ENCODE assay signal across 15 mouse cellular contexts in the genomic region with DNA sequence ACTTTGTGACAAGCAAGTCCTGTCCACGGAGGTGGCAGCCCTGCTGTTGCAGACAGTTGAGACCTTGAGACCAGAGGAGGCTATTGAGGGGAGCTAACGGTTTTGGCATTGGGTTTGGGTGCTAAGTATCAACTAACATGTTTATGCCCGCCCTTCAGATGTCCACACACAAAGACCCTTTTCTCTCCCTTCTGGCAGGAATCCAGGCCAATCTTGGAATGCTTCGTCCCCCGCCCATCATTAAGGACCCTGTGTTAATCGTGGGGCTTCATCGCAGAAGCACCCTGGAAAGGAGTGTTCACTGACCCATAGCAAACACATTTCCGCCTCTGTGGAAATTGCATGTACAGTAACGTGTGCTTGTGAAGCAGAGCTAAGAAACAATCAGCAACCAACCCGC.
DNase-seq lines count a peak whose midpoint lies in the region; ATAC-seq lines count a peak whose summit lies in the region.
"Had no signal": no experiment of that assay in that cellular context is flagged by ENCODE, and none has a peak within 500 bp of the region (broad histone marks: within the 10 kb centered on the region; RNA-seq: fewer than 3 reads in every experiment).

No protein-coding gene starts in this region.

- no peak overlapping the region for H3K27ac ChIP-seq in embryonic facial prominence, embryonic 11.5 days (replicated peaks; ENCODE audit: low read depth, low read length)
- H3K27ac ChIP-seq in embryonic facial prominence, embryonic 10.5 days (replicated peaks): no peak overlapping the region
- H3K27ac ChIP-seq in forebrain, embryonic 14.5 days (ENCODE audit: low read depth, low read length): no peak overlapping the region
- no peak overlapping the region for H3K27ac ChIP-seq in intestine, embryonic 15.5 days
- no peak overlapping the region for H3K27ac ChIP-seq in heart, embryonic 11.5 days (ENCODE audit: low read depth, low read length)
- H3K27ac ChIP-seq: embryonic facial prominence, embryonic 15.5 days; gastrocnemius, adult 2 months; liver, embryonic 12.5 days had no signal

- no peaks in the 10 kb centered on the region for H3K27me3 ChIP-seq in embryonic facial prominence, embryonic 11.5 days (ENCODE audit: control insufficient read depth, insufficient read depth, low read length)
- H3K27me3 ChIP-seq in embryonic facial prominence, embryonic 10.5 days (replicated peaks; ENCODE audit: low read depth, poor library complexity, severe bottlenecking): no peaks in the 10 kb centered on the region
- H3K27me3 ChIP-seq in forebrain, embryonic 14.5 days (replicated peaks; ENCODE audit: control insufficient read depth, insufficient read depth, low read length): no peaks in the 10 kb centered on the region
- no peaks in the 10 kb centered on the region for H3K27me3 ChIP-seq in intestine, embryonic 15.5 days (replicated peaks)
- H3K27me3 ChIP-seq in heart, embryonic 11.5 days (ENCODE audit: control insufficient read depth, insufficient read depth, low read length): no peaks in the 10 kb centered on the region
- H3K27me3 ChIP-seq: embryonic facial prominence, embryonic 15.5 days; heart, embryonic 12.5 days; liver, embryonic 12.5 days had no signal

- 45% methylated on average over 10 of the region's 10 CpGs for WGBS in embryonic facial prominence, embryonic 11.5 days
- WGBS in embryonic facial prominence, embryonic 10.5 days: 45% methylated on average over 10 of the region's 10 CpGs
- 8% methylated on average over 10 of the region's 10 CpGs for WGBS in forebrain, embryonic 14.5 days
- 65% methylated on average over 10 of the region's 10 CpGs for WGBS in intestine, embryonic 15.5 days
- WGBS in heart, embryonic 11.5 days (ENCODE audit: insufficient replicate concordance): 69% methylated on average over 10 of the region's 10 CpGs

- no peaks in the 10 kb centered on the region for H3K9me3 ChIP-seq in embryonic facial prominence, embryonic 11.5 days (replicated peaks; ENCODE audit: control insufficient read depth, low read length)
- no peaks in the 10 kb centered on the region for H3K9me3 ChIP-seq in embryonic facial prominence, embryonic 10.5 days
- H3K9me3 ChIP-seq in forebrain, embryonic 14.5 days (replicated peaks; ENCODE audit: control insufficient read depth, low read length): no peaks in the 10 kb centered on the region
- H3K9me3 ChIP-seq in intestine, embryonic 15.5 days: no peaks in the 10 kb centered on the region
- no peaks in the 10 kb centered on the region for H3K9me3 ChIP-seq in heart, embryonic 11.5 days (replicated peaks; ENCODE audit: control insufficient read depth, low read length)
- H3K9me3 ChIP-seq: embryonic facial prominence, embryonic 15.5 days; heart, embryonic 12.5 days; liver, embryonic 12.5 days had no signal

- no peaks in the 10 kb centered on the region for H3K36me3 ChIP-seq in embryonic facial prominence, embryonic 11.5 days (replicated peaks; ENCODE audit: control insufficient read depth, insufficient read depth, low read depth, low read length)
- H3K36me3 ChIP-seq in embryonic facial prominence, embryonic 10.5 days (replicated peaks): no peaks in the 10 kb centered on the region
- H3K36me3 ChIP-seq in forebrain, embryonic 14.5 days (ENCODE audit: control insufficient read depth, insufficient read depth, low read length): no peaks in the 10 kb centered on the region
- no peaks in the 10 kb centered on the region for H3K36me3 ChIP-seq in intestine, embryonic 15.5 days
- no peaks in the 10 kb centered on the region for H3K36me3 ChIP-seq in heart, embryonic 11.5 days (ENCODE audit: control insufficient read depth, insufficient read depth, low read length)
- H3K36me3 ChIP-seq: embryonic facial prominence, embryonic 15.5 days; heart, embryonic 12.5 days; liver, embryonic 12.5 days had no signal

- no peak overlapping the region for H3K4me3 ChIP-seq in embryonic facial prominence, embryonic 11.5 days (ENCODE audit: low read depth, low read length)
- H3K4me3 ChIP-seq in embryonic facial prominence, embryonic 10.5 days: no peak overlapping the region
- no peak overlapping the region for H3K4me3 ChIP-seq in forebrain, embryonic 14.5 days (ENCODE audit: low read depth, low read length)
- no peak overlapping the region for H3K4me3 ChIP-seq in intestine, embryonic 15.5 days (replicated peaks)
- no peak overlapping the region for H3K4me3 ChIP-seq in heart, embryonic 11.5 days (ENCODE audit: low read depth, low read length)
- H3K4me3 ChIP-seq: embryonic facial prominence, embryonic 15.5 days; gastrocnemius, adult 2 months; heart, embryonic 12.5 days; liver, embryonic 12.5 days had no signal

- DNase-seq in embryonic facial prominence, embryonic 11.5 days (ENCODE audit: low spot score): peak; percentile 1
- no peak for DNase-seq in embryonic facial prominence, embryonic 10.5 days (ENCODE audit: low spot score)
- peak; percentile 14 for DNase-seq in ZHBTc4 (ENCODE audit: low read depth, low spot score)
- peak; percentile 93 for DNase-seq in forebrain, embryonic 14.5 days (ENCODE audit: low spot score)
- DNase-seq in mesoderm, embryonic 11.5 days (ENCODE audit: low read depth, low spot score): peak; percentile 47
- DNase-seq in urinary bladder, postnatal 25 days (ENCODE audit: low spot score): no peak
- DNase-seq: B cell, adult 2 months; gastrocnemius, adult 2 months; thymus, postnatal 25 days had no signal

- no peak overlapping the region for H3K4me2 ChIP-seq in embryonic facial prominence, embryonic 11.5 days (ENCODE audit: low read depth, low read length)
- H3K4me2 ChIP-seq in forebrain, embryonic 14.5 days (ENCODE audit: low read length): peak overlapping the region; percentile 22; the same call in 1 of the 2 replicates
- H3K4me2 ChIP-seq in intestine, embryonic 15.5 days (replicated peaks): no peak overlapping the region
- no peak overlapping the region for H3K4me2 ChIP-seq in heart, embryonic 11.5 days
- H3K4me2 ChIP-seq: embryonic facial prominence, embryonic 15.5 days; heart, embryonic 12.5 days; liver, embryonic 12.5 days had no signal

- no peak for ATAC-seq in embryonic facial prominence, embryonic 11.5 days (replicated peaks; ENCODE audit: insufficient number of reproducible peaks, low FRiP score, low TSS enrichment, low read depth)
- ATAC-seq in forebrain, embryonic 14.5 days: peak; percentile 93
- no peak for ATAC-seq in intestine, embryonic 15.5 days
- no peak for ATAC-seq in heart, embryonic 11.5 days (replicated peaks; ENCODE audit: insufficient number of reproducible peaks, low FRiP score, low TSS enrichment)
- ATAC-seq: intestine, postnatal 0 days; liver, embryonic 12.5 days had no signal

- no peak overlapping the region for H3K9ac ChIP-seq in embryonic facial prominence, embryonic 11.5 days (replicated peaks; ENCODE audit: low read length)
- H3K9ac ChIP-seq in forebrain, embryonic 14.5 days (ENCODE audit: low read length): no peak overlapping the region
- no peak overlapping the region for H3K9ac ChIP-seq in intestine, embryonic 15.5 days
- no peak overlapping the region for H3K9ac ChIP-seq in heart, embryonic 11.5 days (ENCODE audit: low read depth, low read length)
- H3K9ac ChIP-seq: embryonic facial prominence, embryonic 15.5 days; heart, embryonic 12.5 days; liver, embryonic 12.5 days had no signal

- no peaks in the 10 kb centered on the region for H3K4me1 ChIP-seq in embryonic facial prominence, embryonic 11.5 days (ENCODE audit: control insufficient read depth, insufficient read depth, low read length)
- 0 out of 2 replicates have a peak, but pooled peaks cover 2% of the 10 kb centered on the region for H3K4me1 ChIP-seq in embryonic facial prominence, embryonic 10.5 days
- peaks cover 17% of the 10 kb centered on the region for H3K4me1 ChIP-seq in forebrain, embryonic 14.5 days (ENCODE audit: control insufficient read depth, insufficient read depth, low read length)
- H3K4me1 ChIP-seq in intestine, embryonic 15.5 days (replicated peaks): no peaks in the 10 kb centered on the region
- no peaks in the 10 kb centered on the region for H3K4me1 ChIP-seq in heart, embryonic 11.5 days (ENCODE audit: control insufficient read depth, insufficient read depth, low read length)
- H3K4me1 ChIP-seq: embryonic facial prominence, embryonic 15.5 days; heart, embryonic 12.5 days; liver, embryonic 12.5 days had no signal

Comparison
In these comparisons a context has a peak if more than half of its experiments do, and no peak if none do; other contexts are left out.
1. DNase-seq: peak in embryonic facial prominence, embryonic 11.5 days (single experiment), ZHBTc4 (single experiment), forebrain, embryonic 14.5 days (single experiment) and mesoderm, embryonic 11.5 days (single experiment); none in embryonic facial prominence, embryonic 10.5 days (single experiment) and urinary bladder, postnatal 25 days (single experiment).